Comparison of ENCODE assay signal across 25 mouse cellular contexts in the genomic region with DNA sequence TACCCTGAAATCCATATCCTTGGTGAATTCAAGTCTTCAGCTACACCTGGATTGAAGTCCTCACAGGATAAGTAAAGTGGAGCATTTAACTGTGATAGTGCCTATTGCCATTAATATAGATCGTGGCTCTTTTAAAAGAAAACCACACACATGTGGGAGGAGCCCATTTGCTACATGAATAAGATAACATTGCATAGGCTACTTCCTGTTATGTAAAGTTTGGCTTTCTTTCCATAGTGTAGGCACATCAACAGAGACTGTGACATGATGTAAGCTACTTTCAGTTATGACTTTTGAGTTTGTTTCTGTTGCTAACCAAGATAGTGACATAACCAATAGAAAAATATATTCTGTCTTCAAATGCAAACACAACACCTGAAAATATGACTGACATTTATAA.
DNase-seq lines count a peak whose midpoint lies in the region; ATAC-seq and TF ChIP-seq lines count a peak whose summit lies in the region.
"Had no signal": no experiment of that assay in that cellular context is flagged by ENCODE, and none has a peak within 500 bp of the region (broad histone marks: within the 10 kb centered on the region; RNA-seq: fewer than 3 reads in every experiment).

No protein-coding gene starts in this region.

- DNase-seq in CD4-positive, CD25-positive, alpha-beta regulatory T cell, adult 2 months (ENCODE audit: low read depth, low spot score) = peak; percentile 15
- peak; percentile 3 for DNase-seq in CH12.LX (ENCODE audit: extremely low read depth)
- peak; percentile 8 for DNase-seq in induced T-regulatory cell, adult 2 months (ENCODE audit: low read depth)
- DNase-seq in layer of hippocampus, adult 18-20 months (ENCODE audit: low spot score in 2 of 2) = no peak
- DNase-seq in cerebellum, postnatal 36 days = no peak
- no peak for DNase-seq in adrenal gland, postnatal 36 days
- DNase-seq: adrenal gland, postnatal 10 days; adrenal gland, postnatal 25 days; B cell, adult 2 months; cerebellum, adult 11-12 months; cerebellum, adult 2 months; cerebellum, adult 9-10 months; cerebellum, postnatal 10 days; cerebellum, postnatal 25 days; embryo, embryonic 11 days; forebrain, postnatal 0 days had no signal

- H3K4me1 ChIP-seq in CH12.LX (ENCODE audit: control insufficient read depth in 1 of 2, insufficient read depth in 2 of 2) = peaks cover 0 to 5% of the 10 kb centered on the region in 2 experiments; a peak in 1 of 4 replicates
- no peaks in the 10 kb centered on the region for H3K4me1 ChIP-seq in hindbrain, embryonic 16.5 days (ENCODE audit: control insufficient read depth, insufficient read depth, low read depth, low read length)
- H3K4me1 ChIP-seq: embryonic facial prominence, embryonic 13.5 days; embryonic facial prominence, embryonic 15.5 days; forebrain, embryonic 10.5 days; forebrain, embryonic 13.5 days; forebrain, embryonic 15.5 days had no signal

- no peak for TF ChIP-seq POLR2A in CH12.LX (IDR thresholded peaks at IDR 0.05; ENCODE audit: low read depth, low read length)

- no peaks in the 10 kb centered on the region for H3K79me2 ChIP-seq in CH12.LX (replicated peaks; ENCODE audit: control insufficient read depth, extremely low read depth, insufficient read depth, poor library complexity, severe bottlenecking)

- H3K27me3 ChIP-seq in CH12.LX (replicated peaks) = no peaks in the 10 kb centered on the region
- H3K27me3 ChIP-seq in hindbrain, embryonic 16.5 days (replicated peaks; ENCODE audit: control insufficient read depth, insufficient read depth, low read length) = no peaks in the 10 kb centered on the region
- H3K27me3 ChIP-seq: embryonic facial prominence, embryonic 13.5 days; embryonic facial prominence, embryonic 15.5 days; forebrain, embryonic 13.5 days; forebrain, embryonic 15.5 days; Patski had no signal

- TF ChIP-seq RAD21 in CH12.LX (IDR thresholded peaks at IDR 0.05; ENCODE audit: low read depth, low read length) = no peak

- ATAC-seq in hindbrain, embryonic 16.5 days = no peak
- ATAC-seq: activated CD4-positive, CD25-positive, alpha-beta regulatory T cell, adult 4 months; forebrain, embryonic 13.5 days; forebrain, embryonic 15.5 days; forebrain, postnatal 0 days had no signal

- no peak for TF ChIP-seq EP300 in CH12.LX (IDR thresholded peaks at IDR 0.05; ENCODE audit: low read length)

- TF ChIP-seq CTCF in CH12.LX (conservative IDR thresholded peaks at IDR 0.05 in 1 of 2, IDR thresholded peaks at IDR 0.05 in 1 of 2; ENCODE audit: low read depth in 2 of 2, low read length in 2 of 2) = no peak

- dilution Hi-C loops in CH12.LX (cut with MboI; ENCODE audit: extremely low pct_ligation_motif_present, extremely low pct_unique_long_range_greater_than_20kb, low sequenced_read_pairs) = no loop called here

- WGBS in hindbrain, embryonic 16.5 days = 91% methylated on average over 1 of the region's 1 CpGs

- no peak overlapping the region for H3K9ac ChIP-seq in CH12.LX (ENCODE audit: insufficient read depth, low read depth)
- no peak overlapping the region for H3K9ac ChIP-seq in hindbrain, embryonic 16.5 days (ENCODE audit: low read depth, low read length)
- H3K9ac ChIP-seq: embryonic facial prominence, embryonic 13.5 days; embryonic facial prominence, embryonic 15.5 days; forebrain, embryonic 13.5 days; forebrain, embryonic 15.5 days; forebrain, postnatal 0 days had no signal

- H3K4me2 ChIP-seq in CH12.LX (ENCODE audit: insufficient read depth, low read depth, poor library complexity, severe bottlenecking) = no peak overlapping the region
- H3K4me2 ChIP-seq in hindbrain, embryonic 16.5 days (ENCODE audit: low read length) = no peak overlapping the region
- H3K4me2 ChIP-seq: embryonic facial prominence, embryonic 13.5 days; embryonic facial prominence, embryonic 15.5 days; forebrain, embryonic 13.5 days; forebrain, embryonic 15.5 days had no signal

- H3K27ac ChIP-seq in CH12.LX (ENCODE audit: insufficient read depth, low read depth) = no peak overlapping the region
- no peak overlapping the region for H3K27ac ChIP-seq in hindbrain, embryonic 16.5 days (ENCODE audit: low read depth, low read length)
- H3K27ac ChIP-seq: embryonic facial prominence, embryonic 13.5 days; embryonic facial prominence, embryonic 15.5 days; forebrain, embryonic 10.5 days; forebrain, embryonic 13.5 days; forebrain, embryonic 15.5 days had no signal

- H3K36me3 ChIP-seq in CH12.LX (replicated peaks in 1 of 2; ENCODE audit: control insufficient read depth in 1 of 2, insufficient read depth in 1 of 2, low read length in 1 of 2) = no peaks in the 10 kb centered on the region
- H3K36me3 ChIP-seq in hindbrain, embryonic 16.5 days (ENCODE audit: control insufficient read depth, insufficient read depth, low read length) = no peaks in the 10 kb centered on the region
- H3K36me3 ChIP-seq: embryonic facial prominence, embryonic 13.5 days; embryonic facial prominence, embryonic 15.5 days; forebrain, embryonic 10.5 days; forebrain, embryonic 15.5 days had no signal

- in situ Hi-C loops in CH12.LX (cut with MboI; ENCODE audit: low pct_ligation_motif_present, low pct_unique_long_range_greater_than_20kb, low sequenced_read_pairs) = no loop called here

- no peaks in the 10 kb centered on the region for H3K9me3 ChIP-seq in CH12.LX (replicated peaks; ENCODE audit: low read length)
- no peaks in the 10 kb centered on the region for H3K9me3 ChIP-seq in hindbrain, embryonic 16.5 days (ENCODE audit: control insufficient read depth, low read length)
- H3K9me3 ChIP-seq: embryonic facial prominence, embryonic 13.5 days; embryonic facial prominence, embryonic 15.5 days; forebrain, embryonic 10.5 days; forebrain, embryonic 13.5 days; forebrain, embryonic 15.5 days had no signal

- H3K4me3 ChIP-seq in CH12.LX (replicated peaks in 1 of 3; ENCODE audit: low read depth in 2 of 3, low read length in 2 of 3, poor library complexity in 1 of 3) = no peak overlapping the region
- H3K4me3 ChIP-seq in hindbrain, embryonic 16.5 days (ENCODE audit: low read length) = no peak overlapping the region
- H3K4me3 ChIP-seq: embryonic facial prominence, embryonic 13.5 days; embryonic facial prominence, embryonic 15.5 days; erythroblast, embryonic 14.5 days; forebrain, embryonic 10.5 days; forebrain, embryonic 13.5 days; forebrain, embryonic 15.5 days had no signal

TF ChIP-seq in CH12.LX, 34 proteins besides CTCF, POLR2A, EP300 and RAD21:
- no peak for TF ChIP-seq NRF1 (IDR thresholded peaks at IDR 0.05; ENCODE audit: low read depth, low read length)
- TF ChIP-seq ETS1 (conservative IDR thresholded peaks at IDR 0.05; ENCODE audit: low read depth, low read length) = no peak
- no peak for TF ChIP-seq JUN (IDR thresholded peaks at IDR 0.05; ENCODE audit: insufficient read depth, low read depth, low read length)
- no peak for TF ChIP-seq KAT2A (IDR thresholded peaks at IDR 0.05; ENCODE audit: insufficient replicate concordance, low read length)
- no peak for TF ChIP-seq HCFC1 (IDR thresholded peaks at IDR 0.05; ENCODE audit: low read depth, low read length)
- no peak for TF ChIP-seq CHD1 (IDR thresholded peaks at IDR 0.05; ENCODE audit: low read depth, low read length)
- TF ChIP-seq POLR2AphosphoS2 (IDR thresholded peaks at IDR 0.05; ENCODE audit: low read depth, low read length) = no peak
- TF ChIP-seq ZC3H11A (IDR thresholded peaks at IDR 0.05; ENCODE audit: low read depth, low read length) = no peak
- TF ChIP-seq CHD2 (IDR thresholded peaks at IDR 0.05; ENCODE audit: low read length) = no peak
- TF ChIP-seq SIN3A (IDR thresholded peaks at IDR 0.05; ENCODE audit: low read length) = no peak
- no peak for TF ChIP-seq GABPA (IDR thresholded peaks at IDR 0.05; ENCODE audit: insufficient replicate concordance, low read depth, low read length)
- TF ChIP-seq UBTF (IDR thresholded peaks at IDR 0.05; ENCODE audit: low read depth, low read length) = no peak
- TF ChIP-seq E2F4 (IDR thresholded peaks at IDR 0.05; ENCODE audit: insufficient replicate concordance, low read depth, low read length) = no peak
- no peak for TF ChIP-seq NELFE (IDR thresholded peaks at IDR 0.05; ENCODE audit: low read depth, low read length)
- no peak for TF ChIP-seq ELF1 (IDR thresholded peaks at IDR 0.05; ENCODE audit: low read depth, low read length)

Comparison
In these comparisons a context has a peak if more than half of its experiments do, and no peak if none do; other contexts are left out.
1. DNase-seq: peak in CD4-positive, CD25-positive, alpha-beta regulatory T cell, adult 2 months (single experiment), CH12.LX (single experiment) and induced T-regulatory cell, adult 2 months (single experiment); none in layer of hippocampus, adult 18-20 months (0 of 2), cerebellum, postnatal 36 days (0 of 2) and adrenal gland, postnatal 36 days (0 of 2).